In the genomic region with DNA sequence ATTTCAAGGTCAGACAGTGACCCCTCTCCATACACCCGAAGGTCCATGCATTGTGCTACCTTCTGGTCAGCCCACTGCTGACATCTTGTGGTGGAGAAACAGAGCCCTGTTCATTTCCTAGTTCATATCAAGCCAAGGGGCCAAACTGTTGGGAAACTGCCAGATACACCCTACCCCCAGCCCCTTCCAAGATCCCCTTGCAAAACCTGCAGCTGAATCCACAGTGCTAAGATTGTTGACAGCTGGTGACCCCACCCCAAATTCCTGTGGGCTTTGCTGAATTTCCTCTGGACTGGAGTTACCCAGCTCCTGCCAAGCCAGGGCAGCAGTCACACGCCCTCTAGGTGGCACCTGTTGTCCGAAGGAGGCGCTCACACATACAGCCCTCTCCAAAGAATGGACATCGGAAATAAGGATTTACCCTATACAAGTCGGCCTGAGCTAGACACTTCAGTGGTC, we compare ENCODE assay signal across 7 mouse cellular contexts.
DNase-seq lines count a peak whose midpoint lies in the region; ATAC-seq and TF ChIP-seq lines count a peak whose summit lies in the region.

No protein-coding gene starts in this region.

- no peaks in the 10 kb centered on the region for H3K36me3 ChIP-seq in CH12.LX (replicated peaks in 1 of 2; ENCODE audit: control insufficient read depth in 1 of 2, insufficient read depth in 1 of 2, low read length in 1 of 2)
- H3K36me3 ChIP-seq in forebrain, embryonic 15.5 days = no peaks in the 10 kb centered on the region
- H3K36me3 ChIP-seq in hindbrain, embryonic 15.5 days = no peaks in the 10 kb centered on the region
- H3K36me3 ChIP-seq in liver, postnatal 0 days (replicated peaks; ENCODE audit: insufficient read depth, low read length) = no peaks in the 10 kb centered on the region
- H3K36me3 ChIP-seq in neural tube, embryonic 13.5 days = no peaks in the 10 kb centered on the region

- no peak overlapping the region for H3K4me3 ChIP-seq in CH12.LX (replicated peaks in 1 of 3; ENCODE audit: low read depth in 2 of 3, low read length in 2 of 3, poor library complexity in 1 of 3)
- no peak overlapping the region for H3K4me3 ChIP-seq in forebrain, embryonic 15.5 days
- H3K4me3 ChIP-seq in hindbrain, embryonic 15.5 days = no peak overlapping the region
- H3K4me3 ChIP-seq in liver, postnatal 0 days (ENCODE audit: low read depth, low read length) = no peak overlapping the region
- H3K4me3 ChIP-seq in neural tube, embryonic 13.5 days = no peak overlapping the region

- H3K9me3 ChIP-seq in CH12.LX (replicated peaks; ENCODE audit: low read length) = no peaks in the 10 kb centered on the region
- no peaks in the 10 kb centered on the region for H3K9me3 ChIP-seq in forebrain, embryonic 15.5 days
- no peaks in the 10 kb centered on the region for H3K9me3 ChIP-seq in hindbrain, embryonic 15.5 days
- no peaks in the 10 kb centered on the region for H3K9me3 ChIP-seq in liver, postnatal 0 days (ENCODE audit: low read length)
- H3K9me3 ChIP-seq in neural tube, embryonic 13.5 days = no peaks in the 10 kb centered on the region

- ATAC-seq in forebrain, embryonic 15.5 days (replicated peaks) = peak; percentile 38; the same call in 1 of the 2 replicates
- ATAC-seq in hindbrain, embryonic 15.5 days (ENCODE audit: low FRiP score, low read depth) = peak; percentile 50; the same call in 1 of the 2 replicates
- no peak for ATAC-seq in liver, postnatal 0 days
- ATAC-seq in neural tube, embryonic 13.5 days (ENCODE audit: low read depth) = peak; percentile 70

- H3K4me1 ChIP-seq in CH12.LX (ENCODE audit: control insufficient read depth in 1 of 2, insufficient read depth in 2 of 2) = no peaks in the 10 kb centered on the region
- peaks cover 3% of the 10 kb centered on the region; the same call in 1 of the 2 replicates for H3K4me1 ChIP-seq in forebrain, embryonic 15.5 days
- H3K4me1 ChIP-seq in hindbrain, embryonic 15.5 days (replicated peaks) = peaks cover 13% of the 10 kb centered on the region
- H3K4me1 ChIP-seq in liver, postnatal 0 days (ENCODE audit: insufficient read depth) = no peaks in the 10 kb centered on the region
- H3K4me1 ChIP-seq in neural tube, embryonic 13.5 days (replicated peaks) = peaks cover 20% of the 10 kb centered on the region

- H3K27me3 ChIP-seq in CH12.LX (replicated peaks) = no peaks in the 10 kb centered on the region
- H3K27me3 ChIP-seq in forebrain, embryonic 15.5 days = no peaks in the 10 kb centered on the region
- H3K27me3 ChIP-seq in hindbrain, embryonic 15.5 days = no peaks in the 10 kb centered on the region
- H3K27me3 ChIP-seq in liver, postnatal 0 days (ENCODE audit: insufficient read depth, low read length) = no peaks in the 10 kb centered on the region
- H3K27me3 ChIP-seq in neural tube, embryonic 13.5 days = no peaks in the 10 kb centered on the region

- WGBS in forebrain, embryonic 15.5 days = 25% methylated on average over 6 of the region's 6 CpGs
- WGBS in hindbrain, embryonic 15.5 days = 19% methylated on average over 6 of the region's 6 CpGs
- 28% methylated on average over 6 of the region's 6 CpGs for WGBS in liver, postnatal 0 days (ENCODE audit: insufficient replicate concordance)
- WGBS in neural tube, embryonic 13.5 days = 19% methylated on average over 6 of the region's 6 CpGs

- no peak for TF ChIP-seq EP300 in CH12.LX (IDR thresholded peaks at IDR 0.05; ENCODE audit: low read length)
- TF ChIP-seq EP300 in liver, postnatal 0 days (IDR thresholded peaks at IDR 0.05; ENCODE audit: low read depth) = no peak

- no peak overlapping the region for H3K27ac ChIP-seq in CH12.LX (ENCODE audit: insufficient read depth, low read depth)
- no peak overlapping the region for H3K27ac ChIP-seq in forebrain, embryonic 15.5 days (replicated peaks)
- no peak overlapping the region for H3K27ac ChIP-seq in hindbrain, embryonic 15.5 days (replicated peaks)
- H3K27ac ChIP-seq in liver, postnatal 0 days (ENCODE audit: low read depth) = no peak overlapping the region
- H3K27ac ChIP-seq in neural tube, embryonic 13.5 days (replicated peaks) = no peak overlapping the region

- TF ChIP-seq RAD21 in CH12.LX (IDR thresholded peaks at IDR 0.05; ENCODE audit: low read depth, low read length) = peak; percentile 66

- no peak for TF ChIP-seq POLR2A in CH12.LX (IDR thresholded peaks at IDR 0.05; ENCODE audit: low read depth, low read length)

- H3K79me2 ChIP-seq in CH12.LX (replicated peaks; ENCODE audit: control insufficient read depth, extremely low read depth, insufficient read depth, poor library complexity, severe bottlenecking) = no peaks in the 10 kb centered on the region

- peak overlapping the region; percentile 19; the same call in 1 of the 2 replicates for H3K4me2 ChIP-seq in CH12.LX (ENCODE audit: insufficient read depth, low read depth, poor library complexity, severe bottlenecking)
- H3K4me2 ChIP-seq in forebrain, embryonic 15.5 days (replicated peaks) = no peak overlapping the region
- H3K4me2 ChIP-seq in hindbrain, embryonic 15.5 days = no peak overlapping the region
- no peak overlapping the region for H3K4me2 ChIP-seq in liver, postnatal 0 days (ENCODE audit: low read depth, low read length)
- H3K4me2 ChIP-seq in neural tube, embryonic 13.5 days = no peak overlapping the region

- no peak overlapping the region for H3K9ac ChIP-seq in CH12.LX (ENCODE audit: insufficient read depth, low read depth)
- no peak overlapping the region for H3K9ac ChIP-seq in forebrain, embryonic 15.5 days (replicated peaks)
- no peak overlapping the region for H3K9ac ChIP-seq in hindbrain, embryonic 15.5 days
- H3K9ac ChIP-seq in liver, postnatal 0 days (replicated peaks) = no peak overlapping the region
- H3K9ac ChIP-seq in neural tube, embryonic 13.5 days = no peak overlapping the region

- DNase-seq in CH12.LX (ENCODE audit: extremely low read depth) = peak; percentile 32
- peak; percentile 60 to 91 for DNase-seq in adrenal gland, adult (ENCODE audit: inconsistent age in 2 of 2, low spot score in 1 of 2)
- peak; percentile 41 for DNase-seq in liver, postnatal 0 days
- no peak for DNase-seq in layer of hippocampus, adult 11-12 months (ENCODE audit: low spot score)

- peak; percentile 32 to 73; a peak in 2 of 4 replicates for TF ChIP-seq CTCF in CH12.LX (conservative IDR thresholded peaks at IDR 0.05 in 1 of 2, IDR thresholded peaks at IDR 0.05 in 1 of 2; ENCODE audit: low read depth in 2 of 2, low read length in 2 of 2)
- peak; percentile 72 for TF ChIP-seq CTCF in liver, postnatal 0 days (IDR thresholded peaks at IDR 0.05; ENCODE audit: low read depth)

- in situ Hi-C loops in CH12.LX (cut with MboI; ENCODE audit: low pct_ligation_motif_present, low pct_unique_long_range_greater_than_20kb, low sequenced_read_pairs) = loop anchor here (25.0 kb wide), 1 partner anchor 675 kb away; no protein-coding TSS in a partner anchor

- dilution Hi-C loops in CH12.LX (cut with MboI; ENCODE audit: extremely low pct_ligation_motif_present, extremely low pct_unique_long_range_greater_than_20kb, low sequenced_read_pairs) = no loop called here

TF ChIP-seq in CH12.LX, 34 proteins besides CTCF, POLR2A, EP300 and RAD21:
- TF ChIP-seq SMC3 (IDR thresholded peaks at IDR 0.05; ENCODE audit: low read depth, low read length) (peak; percentile 74), ZKSCAN1 (IDR thresholded peaks at IDR 0.05; ENCODE audit: borderline replicate concordance, low read depth, low read length) (no peak), TBP (conservative IDR thresholded peaks at IDR 0.05; ENCODE audit: low read depth, low read length) (no peak)
